Mouse (Mus musculus): ENCODE data around the gene Hipk3.

The Hipk3 gene

GRCm38 (mm10) chr2:104410963-104411545, 83.2 kb downstream of the Hipk3 start, which contains the start of gene D430041D05Rik:
TSS of gene D430041D05Rik (minus strand) at chr2:104411013.
- DNase-seq = no peak

- DNase-seq = no peak
These were observed 84.1 kb downstream of the Hipk3 start for GRCm38 (mm10) chr2:104409851-104410821.

GRCm38 (mm10) chr2:104408351-104408750, 85.9 kb downstream of the Hipk3 start:
- DNase-seq = no peak

GRCm38 (mm10) chr2:104407913-104408312, 86.3 kb downstream of the Hipk3 start:
- no peak for DNase-seq

GRCm38 (mm10) chr2:104404036-104404435, 90.2 kb downstream of the Hipk3 start:
- DNase-seq = no peak

- no peak for DNase-seq
These were observed 95.5 kb downstream of the Hipk3 start for GRCm38 (mm10) chr2:104398651-104399290.

GRCm38 (mm10) chr2:104395961-104396360, 98.3 kb downstream of the Hipk3 start:
- no peak for DNase-seq

GRCm38 (mm10) chr2:104394769-104395168, 99.5 kb downstream of the Hipk3 start:
- no peak for DNase-seq

- no peak for DNase-seq
These were observed 101.4 kb downstream of the Hipk3 start for GRCm38 (mm10) chr2:104392700-104393312.

- DNase-seq = no peak
These were observed 105.0 kb downstream of the Hipk3 start for GRCm38 (mm10) chr2:104389231-104389630.

GRCm38 (mm10) chr2:104385941-104386340, 108.3 kb downstream of the Hipk3 start:
- DNase-seq = no peak

GRCm38 (mm10) chr2:104383589-104383988, 110.7 kb downstream of the Hipk3 start:
- no peak for DNase-seq

- no peak for DNase-seq
These were observed 111.4 kb downstream of the Hipk3 start for GRCm38 (mm10) chr2:104382813-104383212.

GRCm38 (mm10) chr2:104379304-104379703, 114.9 kb downstream of the Hipk3 start:
- DNase-seq = no peak

GRCm38 (mm10) chr2:104378791-104379190, 115.5 kb downstream of the Hipk3 start:
- DNase-seq = no peak

- peak in 1 of 2 experiments; percentile 15 for DNase-seq
These were observed 116.3 kb downstream of the Hipk3 start for GRCm38 (mm10) chr2:104377990-104378389.

Measured in lung, adult 18-20 months (tissue).